Mouse (Mus musculus): ENCODE results near the gene Arid3a. TPM values are rescaled to one million over a fixed set of nuclear protein-coding genes. Genes with fewer than 3 reads are reported as not detected.
A peak's percentile ranks its signal among the peaks of the same experiment; 100 is the strongest.

Gene Arid3a
- total RNA-seq, 2 experiments from 2014 or later: 3.6 to 4.3 TPM

- no peak for DNase-seq (ENCODE audit: low spot score in 2 of 2)
Measured at GRCm38 (mm10) chr10:79991548-79991947, 64.7 kb downstream of the Arid3a start.

DNA sequence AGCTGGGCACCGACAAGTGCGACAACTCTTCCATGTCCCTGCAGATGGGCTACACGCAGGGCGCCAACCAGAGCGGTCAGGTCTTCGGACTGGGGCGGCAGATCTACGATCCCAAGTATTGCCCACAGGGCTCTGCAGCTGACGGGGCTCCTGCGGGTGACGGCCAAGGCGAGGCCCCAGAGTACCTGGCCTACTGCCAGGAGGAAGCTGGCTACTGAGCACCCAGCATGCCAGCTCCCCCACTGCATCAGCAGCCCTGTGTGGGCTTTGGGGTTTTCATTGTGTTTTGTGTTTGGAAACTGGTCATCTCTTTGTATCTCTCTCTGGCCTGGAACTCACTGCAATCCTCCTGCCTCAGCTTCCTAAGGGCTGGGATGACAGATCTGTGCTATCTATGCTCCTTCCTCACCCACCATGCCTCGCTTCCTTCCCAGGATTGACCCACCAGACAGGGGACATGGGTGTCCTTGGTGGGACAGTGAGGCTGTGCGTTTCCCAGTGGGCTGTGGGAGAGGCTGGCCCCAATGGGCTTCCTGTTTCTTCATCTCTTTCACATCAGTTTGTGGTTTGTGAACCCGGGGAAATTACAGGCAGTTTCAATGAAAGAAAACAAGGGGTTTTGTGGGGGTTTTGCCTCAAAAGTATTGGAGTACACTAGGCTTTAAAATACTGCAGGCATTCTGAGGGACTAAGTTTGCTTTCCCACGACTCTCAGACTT is 67.7 kb downstream of the Arid3a start:
- DNase-seq (ENCODE audit: low spot score in 2 of 2): no peak

- DNase-seq (ENCODE audit: low spot score in 2 of 2): no peak
Measured at GRCm38 (mm10) chr10:79995636-79996035, 68.8 kb downstream of the Arid3a start.

DNA sequence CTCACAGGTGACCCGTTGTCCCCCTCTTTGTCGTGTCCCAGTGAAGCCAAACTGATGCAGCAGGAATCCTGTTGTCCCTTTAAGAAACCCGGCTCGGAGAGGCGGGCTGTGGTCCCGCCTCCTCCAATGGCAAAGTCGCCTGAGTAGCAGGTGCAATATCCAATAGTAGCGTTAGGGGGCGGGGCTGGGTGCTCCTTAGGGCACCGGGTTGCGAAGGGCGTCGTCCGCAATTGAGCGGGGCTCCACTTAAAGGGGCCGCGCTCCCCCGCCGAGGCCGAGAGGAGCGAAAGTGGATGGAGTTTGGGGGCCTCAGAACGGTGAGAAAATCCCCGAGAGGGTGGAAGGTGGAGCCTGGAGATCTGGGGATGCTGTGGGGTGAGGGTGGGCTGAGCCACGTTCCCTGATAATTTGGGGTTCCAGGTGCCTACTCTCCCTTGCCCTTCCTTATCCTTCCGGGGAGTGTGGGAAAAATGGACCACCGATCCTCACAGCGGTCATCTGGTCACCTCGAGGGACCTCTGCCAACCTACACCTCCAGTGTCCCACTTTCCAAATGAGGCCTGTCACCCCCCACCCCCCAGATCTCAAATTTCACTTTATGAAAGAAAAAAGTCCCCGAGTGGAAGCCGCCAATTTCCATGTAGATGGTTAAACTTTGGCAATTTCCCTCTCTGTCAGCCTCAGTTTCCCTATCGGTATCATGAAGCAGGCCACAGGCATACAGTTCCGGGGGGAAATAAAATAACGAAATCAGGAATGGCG is 69.6 kb downstream of the Arid3a start, which contains the start of gene Abca7:
Abca7 (plus strand) TSS at position 223 of the 762 bp plus-strand sequence.
- peak; percentile 94 to 97 for DNase-seq (ENCODE audit: low spot score in 2 of 2)

- DNase-seq (ENCODE audit: low spot score in 2 of 2): peak in 1 of 2 experiments; percentile 53
Measured at GRCm38 (mm10) chr10:79997034-79997760, 70.4 kb downstream of the Arid3a start.

DNA sequence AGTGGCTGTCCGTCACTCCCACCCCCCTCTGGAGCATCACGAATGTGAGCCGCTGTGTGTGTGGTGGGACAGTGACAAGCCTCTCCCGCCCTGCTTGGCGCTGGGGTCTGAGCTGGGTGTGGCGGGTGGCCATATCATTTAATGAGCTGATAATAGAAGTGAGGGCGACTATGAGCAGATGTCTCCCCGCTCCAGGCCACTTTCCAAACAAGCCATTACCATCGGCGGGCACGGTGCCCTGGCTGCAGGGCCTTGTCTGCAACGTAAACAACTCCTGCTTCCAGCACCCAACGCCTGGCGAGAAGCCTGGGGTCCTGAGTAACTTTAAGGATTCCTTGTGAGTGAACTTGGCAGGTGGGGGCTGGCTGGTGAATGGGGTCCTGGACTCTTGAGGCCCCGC is 71.0 kb downstream of the Arid3a start:
- no peak for DNase-seq (ENCODE audit: low spot score in 2 of 2)

DNA sequence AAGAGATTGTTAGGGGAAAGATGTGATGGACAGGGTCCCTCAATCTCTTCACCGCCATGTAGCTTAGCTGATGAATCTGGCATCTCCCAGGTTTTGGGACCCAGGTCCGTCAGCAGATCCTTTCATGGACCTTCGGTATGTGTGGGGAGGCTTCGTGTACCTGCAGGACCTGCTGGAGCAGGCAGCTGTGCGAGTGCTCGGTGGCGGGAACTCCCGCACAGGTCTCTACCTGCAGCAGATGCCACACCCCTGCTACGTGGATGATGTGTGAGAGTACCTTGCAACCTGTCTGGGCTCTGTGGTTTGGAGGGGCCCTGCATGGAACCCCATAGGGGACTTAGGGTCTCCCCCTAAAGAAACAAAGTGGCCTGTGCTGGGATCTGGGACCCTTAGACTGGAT is 75.1 kb downstream of the Arid3a start:
- DNase-seq (ENCODE audit: low spot score in 2 of 2): no peak

DNA sequence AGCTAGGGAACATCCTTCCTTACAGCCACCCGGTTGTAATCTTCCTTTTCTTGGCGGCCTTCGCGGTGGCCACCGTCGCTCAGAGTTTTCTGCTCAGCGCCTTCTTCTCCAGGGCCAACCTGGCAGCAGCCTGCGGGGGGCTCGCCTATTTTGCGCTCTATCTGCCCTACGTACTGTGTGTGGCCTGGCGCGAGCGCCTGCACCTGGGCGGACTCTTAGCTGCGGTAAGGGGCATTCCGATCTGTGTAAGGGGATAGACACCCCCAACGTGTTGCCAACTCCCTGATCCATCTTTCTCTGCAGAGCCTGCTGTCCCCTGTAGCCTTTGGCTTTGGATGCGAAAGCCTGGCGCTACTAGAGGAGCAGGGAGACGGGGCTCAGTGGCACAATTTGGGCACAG is 76.0 kb downstream of the Arid3a start:
- no peak for DNase-seq (ENCODE audit: low spot score in 2 of 2)

- no peak for DNase-seq (ENCODE audit: low spot score in 2 of 2)
Measured at GRCm38 (mm10) chr10:80003374-80004232, 76.8 kb downstream of the Arid3a start.

- peak in 1 of 2 experiments; percentile 50 for DNase-seq (ENCODE audit: low spot score in 2 of 2)
Measured at GRCm38 (mm10) chr10:80004233-80004705, 77.4 kb downstream of the Arid3a start.

Other genes with a start within 250 kb of the Arid3a start
- 100 to 1,000 TPM in 1 of 2 experiments, 10 to 100 TPM in 1; 87.6 to 120 TPM for gene Cdc34, start 244.8 kb upstream of the Arid3a start, total RNA-seq (2021)
- 1 to 10 TPM; 1.2 to 1.3 TPM for gene Gzmm, start 238.0 kb upstream of the Arid3a start, total RNA-seq (2021)
- gene Bsg, start 222.6 kb upstream of the Arid3a start, total RNA-seq (2021): 100 to 1,000 TPM; 618 to 637 TPM
- gene Hcn2, start 210.4 kb upstream of the Arid3a start, total RNA-seq (2021): 1 to 10 TPM; 6.1 to 9.4 TPM
- 10 to 100 TPM; 53.0 to 59.0 TPM for gene Polrmt, start 180.5 kb upstream of the Arid3a start, total RNA-seq (2021)
- gene Fgf22, start 172.0 kb upstream of the Arid3a start, total RNA-seq (2021): under 1 TPM in 1 of 2 experiments, not detected in 1; 0.13 TPM
- 10 to 100 TPM; 47.4 to 51.1 TPM for gene Rnf126, start 160.1 kb upstream of the Arid3a start, total RNA-seq (2021)
- 10 to 100 TPM; 11.0 to 28.5 TPM for gene Fstl3, start 149.8 kb upstream of the Arid3a start, total RNA-seq (2021)
- not detected for gene Prss57, start 136.1 kb upstream of the Arid3a start, total RNA-seq (2021)
- 10 to 100 TPM; 59.4 to 62.2 TPM for gene Palm, start 133.5 kb upstream of the Arid3a start, total RNA-seq (2021)
- gene Misp, start 106.1 kb upstream of the Arid3a start, total RNA-seq (2021): under 1 TPM; 0.60 to 0.74 TPM
- gene Ptbp1, start 72.6 kb upstream of the Arid3a start, total RNA-seq (2021): 100 to 1,000 TPM; 301 to 357 TPM
- 1 to 10 TPM in 1 of 2 experiments, not detected in 1; 1.1 TPM for gene Prtn3, start 52.6 kb upstream of the Arid3a start, total RNA-seq (2021)
- gene Plppr3, start 52.4 kb upstream of the Arid3a start, total RNA-seq (2021): 1 to 10 TPM; 1.4 to 2.8 TPM
- not detected for gene Elane, start 40.8 kb upstream of the Arid3a start, total RNA-seq (2021)
- 1,000 to 10,000 TPM; 1,757 to 2,495 TPM for gene Cfd, start 36.2 kb upstream of the Arid3a start, total RNA-seq (2021)
- 10 to 100 TPM; 32.7 to 40.7 TPM for gene Med16, start 18.1 kb upstream of the Arid3a start, total RNA-seq (2021)
- gene Gm26602, start 16.2 kb upstream of the Arid3a start, total RNA-seq (2021): not detected
- gene Kiss1r, start 10.1 kb upstream of the Arid3a start, total RNA-seq (2021): 1 to 10 TPM; 1.0 to 2.2 TPM
- 100 to 1,000 TPM in 1 of 2 experiments, 10 to 100 TPM in 1; 92.0 to 107 TPM for gene R3hdm4, start 5.8 kb upstream of the Arid3a start, total RNA-seq (2021)
- gene Wdr18, start 33.1 kb downstream of the Arid3a start, total RNA-seq (2021): 10 to 100 TPM; 37.2 to 40.1 TPM
- under 1 TPM in 1 of 2 experiments, not detected in 1; 0.19 TPM for gene Grin3b, start 43.7 kb downstream of the Arid3a start, total RNA-seq (2021)
- 100 to 1,000 TPM; 140 to 144 TPM for gene Tmem259, start 57.3 kb downstream of the Arid3a start, total RNA-seq (2021)
- gene Cnn2, start 61.5 kb downstream of the Arid3a start, total RNA-seq (2021): 10 to 100 TPM; 28.5 to 49.0 TPM
- 10 to 100 TPM; 20.6 to 22.3 TPM for gene Abca7, start 69.5 kb downstream of the Arid3a start, total RNA-seq (2021)
- gene Arhgap45, start 89.6 kb downstream of the Arid3a start, total RNA-seq (2021): 1 to 10 TPM; 5.5 to 7.3 TPM
- 10 to 100 TPM; 86.3 to 94.3 TPM for gene Polr2e, start 112.8 kb downstream of the Arid3a start, total RNA-seq (2021)
- 1,000 to 10,000 TPM; 1,091 to 1,886 TPM for gene Gpx4, start 120.1 kb downstream of the Arid3a start, total RNA-seq (2021)
- gene Sbno2, start 178.5 kb downstream of the Arid3a start, total RNA-seq (2021): 10 to 100 TPM; 31.0 to 41.4 TPM
- gene Stk11, start 188.8 kb downstream of the Arid3a start, total RNA-seq (2021): 100 to 1,000 TPM; 154 to 158 TPM
- 1,000 to 10,000 TPM in 1 of 2 experiments, 100 to 1,000 TPM in 1; 593 to 1,133 TPM for gene Atp5d, start 211.6 kb downstream of the Arid3a start, total RNA-seq (2021)
- gene Cbarp, start 213.8 kb downstream of the Arid3a start, total RNA-seq (2021): 100 to 1,000 TPM; 129 to 266 TPM
- 10 to 100 TPM; 64.8 to 82.0 TPM for gene Midn, start 221.2 kb downstream of the Arid3a start, total RNA-seq (2021)
- gene Cirbp, start 238.9 kb downstream of the Arid3a start, total RNA-seq (2021): 10 to 100 TPM; 34.7 to 46.3 TPM
- gene 1600002K03Rik, start 245.9 kb downstream of the Arid3a start, total RNA-seq (2021): 10 to 100 TPM; 14.7 to 16.6 TPM

All from adrenal gland, adult 18-20 months (tissue).